Mouse (Mus musculus) neural tube, embryonic 12.5 days (tissue): ENCODE data around the gene Zbtb25. TPM values are rescaled to one million over a fixed set of nuclear protein-coding genes. Genes with fewer than 3 reads are reported as not detected.

Source experiments
- ATAC-seq: fragments of 200-750 bp; cut with Nextera tagmentation; 2 replicates; pipeline ENCODE4 v1.8.0; 2017; ENCODE audit warnings: low read depth, mild to moderate bottlenecking, moderate TSS enrichment, moderate library complexity; ENCODE audit not compliant: low FRiP score
- H3K27ac ChIP-seq: fragments of 300-500 bp; sonication (generic); 2 replicates; pipeline ENCODE4 v1.5.1; 2016
- H3K27me3 ChIP-seq: fragments of 300-500 bp; sonication (generic); replicated peaks from 2 replicates; pipeline ENCODE4 v1.6.1; 2016; ENCODE audit warnings: mild to moderate bottlenecking
- H3K36me3 ChIP-seq: fragments of 300-500 bp; sonication (generic); 2 replicates; pipeline ENCODE4 v1.6.1; 2016; ENCODE audit warnings: mild to moderate bottlenecking
- H3K4me1 ChIP-seq: fragments of 300-500 bp; sonication (generic); 2 replicates; pipeline ENCODE4 v1.6.1; 2016
- H3K4me2 ChIP-seq: fragments of 300-500 bp; sonication (generic); replicated peaks from 2 replicates; pipeline ENCODE4 v1.6.1; 2016; ENCODE audit warnings: mild to moderate bottlenecking
- H3K4me3 ChIP-seq: fragments of 300-500 bp; sonication (generic); 2 replicates; pipeline ENCODE4 v1.5.1; 2016
- H3K9ac ChIP-seq: fragments of 300-500 bp; sonication (generic); 2 replicates; pipeline ENCODE4 v1.6.1; 2016; ENCODE audit warnings: mild to moderate bottlenecking
- H3K9me3 ChIP-seq: fragments of 300-500 bp; sonication (generic); 2 replicates; pipeline ENCODE4 v1.6.1; 2016; ENCODE audit warnings: mild to moderate bottlenecking
- WGBS: fragments of 180-500 bp; shearing (Covaris S2); methylation state at CpG from one replicate; pipeline ENCODE4 v1.1.7; 2016; 5-methylcytosine and 5-hydroxymethylcytosine counted together
- polyA plus RNA-seq: library from polyadenylated mRNA; unstranded; fragments of >200 nt; fragmentation: Nextera tagmentation; extraction: Ambion mirVana; gene quantifications from 2 replicates; pipeline ENCODE4 v1.2.1, GENCODE M21; 2016

The Zbtb25 gene
- polyA plus RNA-seq, 1 experiment from 2014 or later: 17.9 TPM

DNA sequence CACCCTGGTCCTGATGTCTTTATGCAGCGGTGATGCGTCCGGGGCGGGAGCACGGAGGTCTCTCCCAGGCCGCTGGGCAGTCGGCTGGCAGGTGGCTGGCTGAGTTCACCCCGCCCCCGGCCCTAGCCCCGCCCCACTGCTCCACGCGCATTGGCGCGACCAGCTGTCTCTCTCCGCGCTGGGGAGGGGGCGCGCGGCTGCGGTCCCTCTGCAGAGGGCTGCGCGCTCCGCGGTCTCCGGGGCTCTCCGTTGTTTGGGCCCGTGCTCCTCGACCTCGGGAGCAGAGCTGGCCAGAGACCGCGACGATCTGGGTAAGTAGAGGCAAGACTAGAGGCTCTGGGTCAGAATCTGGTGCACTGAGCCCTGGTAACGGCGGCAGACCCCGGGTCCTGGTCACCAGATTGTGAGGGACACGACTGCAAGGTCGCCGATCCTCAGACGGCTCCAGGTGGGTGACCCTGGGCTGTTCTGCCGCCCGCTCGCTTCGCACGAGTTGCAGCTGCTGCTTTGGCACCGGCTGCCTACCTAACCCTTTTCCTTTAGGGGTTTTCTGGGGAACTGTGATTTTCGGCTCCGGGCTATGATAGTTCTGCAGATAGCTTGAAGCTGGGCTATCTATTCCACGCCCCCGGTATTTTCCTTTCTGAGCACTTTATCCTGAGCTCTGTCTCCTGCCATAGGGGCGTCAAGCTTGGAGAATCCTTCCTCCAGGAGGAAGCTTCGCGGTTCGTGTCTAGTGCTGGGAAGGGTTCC, 44.5 kb downstream of the Zbtb25 start, which contains the start of gene Akap5:
Akap5 (plus strand) TSS at position 213 of the 753 bp plus-strand sequence.
- H3K4me2 ChIP-seq: peak within 1 kb of the TSS; percentile 75
- ATAC-seq: peak; percentile 97
- peak within 1 kb of the TSS; percentile 45 for H3K4me3 ChIP-seq
- 2% methylated on average over 53 of the region's 53 CpGs for WGBS
- no peak within 1 kb of the TSS for H3K27ac ChIP-seq
- H3K9ac ChIP-seq: peak within 1 kb of the TSS; percentile 57
- no peaks in the 10 kb centered on the region for H3K9me3 ChIP-seq
- peaks cover 6% of the 10 kb centered on the region; the same call in 1 of the 2 replicates for H3K36me3 ChIP-seq
- no peaks in the 10 kb centered on the region for H3K27me3 ChIP-seq
- H3K4me1 ChIP-seq: 0 out of 2 replicates have a peak, but pooled peaks cover 6% of the 10 kb centered on the region

DNA sequence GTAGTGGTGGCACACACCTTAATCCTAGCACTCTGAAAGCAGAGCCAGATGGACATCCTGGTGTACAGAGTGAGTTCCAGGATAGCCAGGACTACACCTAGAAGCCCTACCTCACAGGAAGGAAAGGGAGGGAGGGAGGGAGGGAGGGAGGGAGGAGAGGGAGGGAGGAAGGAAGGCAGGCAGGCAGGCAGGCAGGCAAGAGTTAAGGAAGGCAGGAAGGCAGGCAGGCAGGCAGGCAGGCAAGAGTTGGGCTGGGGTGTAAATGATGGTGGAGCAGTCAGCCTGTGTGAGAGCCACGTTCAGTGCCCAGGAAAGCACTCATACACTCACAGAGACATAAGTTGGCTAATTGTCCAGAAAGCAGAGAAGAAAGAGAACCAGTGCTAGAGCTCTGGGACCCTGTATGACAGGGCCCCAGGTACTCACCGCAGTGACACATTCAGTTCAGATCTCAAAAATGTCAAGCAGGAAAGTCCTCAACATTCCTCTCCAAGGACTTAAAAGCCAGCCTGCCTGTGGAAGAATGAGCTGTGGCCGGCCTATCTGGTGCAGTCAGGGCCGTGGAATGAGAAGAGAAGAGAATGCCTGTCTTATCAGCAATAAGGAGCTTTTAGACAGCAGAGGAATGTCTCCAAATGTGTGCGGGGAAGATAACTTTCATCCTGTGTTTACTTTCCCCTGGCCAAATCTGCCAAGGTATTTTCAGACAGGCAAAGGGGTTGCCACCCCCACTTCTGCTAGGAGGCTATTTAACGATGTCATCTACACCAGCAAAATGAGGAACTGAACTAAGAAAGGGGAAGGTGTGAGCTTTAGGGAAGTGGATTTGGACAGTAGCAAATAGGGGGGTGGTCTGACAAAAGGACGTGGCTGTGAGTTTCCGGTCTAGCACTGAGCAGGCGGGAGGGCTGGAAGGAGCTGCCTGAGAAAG, 50.9 kb downstream of the Zbtb25 start:
- Histone ChIP-seq H3K4me2 (no peak overlapping the region), H3K36me3 (peaks cover 6% of the 10 kb centered on the region; the same call in 1 of the 2 replicates), H3K4me1 (no peaks in the 10 kb centered on the region), H3K27me3 (no peaks in the 10 kb centered on the region), H3K4me3 (no peak overlapping the region), H3K27ac (no peak overlapping the region), H3K9ac (no peak overlapping the region), H3K9me3 (no peaks in the 10 kb centered on the region)
- 81% methylated on average over 9 of the region's 9 CpGs for WGBS
- no peak for ATAC-seq

DNA sequence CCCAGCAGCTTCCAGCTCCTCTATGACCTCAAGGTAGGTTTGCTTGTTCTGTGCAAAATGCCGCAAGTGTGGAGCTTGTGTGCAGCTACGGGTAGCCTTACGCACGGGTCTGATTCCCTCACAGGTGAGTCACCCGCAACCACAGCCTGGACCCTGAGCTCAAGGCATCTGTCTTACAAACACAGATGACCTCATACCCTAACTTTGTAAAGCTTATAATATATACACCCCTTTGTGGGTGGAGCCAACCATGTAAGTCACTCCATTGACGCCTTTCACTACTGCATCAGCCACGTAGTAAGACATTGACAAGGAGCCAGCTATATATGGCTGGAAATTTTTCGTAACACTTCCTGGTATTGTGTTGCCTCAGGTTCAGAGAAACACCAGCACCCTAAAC, 57.5 kb downstream of the Zbtb25 start:
- H3K36me3 ChIP-seq: peaks cover 23% of the 10 kb centered on the region
- no peak overlapping the region for H3K27ac ChIP-seq
- WGBS: 94% methylated on average over 8 of the region's 8 CpGs
- H3K4me2 ChIP-seq: no peak overlapping the region
- H3K4me1 ChIP-seq: 0 out of 2 replicates have a peak, but pooled peaks cover 4% of the 10 kb centered on the region
- no peak overlapping the region for H3K9ac ChIP-seq
- H3K27me3 ChIP-seq: no peaks in the 10 kb centered on the region
- ATAC-seq: no peak
- no peak overlapping the region for H3K4me3 ChIP-seq
- no peaks in the 10 kb centered on the region for H3K9me3 ChIP-seq

DNA sequence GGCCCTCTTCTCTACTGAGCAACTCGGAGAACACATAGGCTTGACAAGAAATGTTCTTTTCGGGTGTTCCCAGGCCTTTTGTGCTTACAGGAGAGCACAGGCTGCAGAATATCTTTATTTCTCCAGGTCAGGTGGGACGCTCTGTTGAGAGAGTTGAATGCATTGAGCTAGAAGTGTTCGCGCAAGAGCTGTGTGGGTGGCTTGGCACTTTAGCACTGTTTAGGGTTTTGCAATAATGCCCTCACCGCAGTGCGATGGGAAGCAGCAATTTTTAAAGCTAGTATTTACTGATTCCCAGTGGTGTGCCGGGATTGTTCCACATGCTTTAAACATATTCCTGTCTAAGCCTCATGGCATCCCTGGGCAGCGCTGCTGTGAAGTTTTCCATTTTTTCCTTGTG, 58.2 kb downstream of the Zbtb25 start:
- 95% methylated on average over 9 of the region's 9 CpGs for WGBS
- H3K4me2 ChIP-seq: no peak overlapping the region
- no peak overlapping the region for H3K4me3 ChIP-seq
- no peaks in the 10 kb centered on the region for H3K27me3 ChIP-seq
- no peak overlapping the region for H3K9ac ChIP-seq
- no peaks in the 10 kb centered on the region for H3K9me3 ChIP-seq
- no peak for ATAC-seq
- no peak overlapping the region for H3K27ac ChIP-seq
- 0 out of 2 replicates have a peak, but pooled peaks cover 4% of the 10 kb centered on the region for H3K4me1 ChIP-seq
- H3K36me3 ChIP-seq: peaks cover 23% of the 10 kb centered on the region

DNA sequence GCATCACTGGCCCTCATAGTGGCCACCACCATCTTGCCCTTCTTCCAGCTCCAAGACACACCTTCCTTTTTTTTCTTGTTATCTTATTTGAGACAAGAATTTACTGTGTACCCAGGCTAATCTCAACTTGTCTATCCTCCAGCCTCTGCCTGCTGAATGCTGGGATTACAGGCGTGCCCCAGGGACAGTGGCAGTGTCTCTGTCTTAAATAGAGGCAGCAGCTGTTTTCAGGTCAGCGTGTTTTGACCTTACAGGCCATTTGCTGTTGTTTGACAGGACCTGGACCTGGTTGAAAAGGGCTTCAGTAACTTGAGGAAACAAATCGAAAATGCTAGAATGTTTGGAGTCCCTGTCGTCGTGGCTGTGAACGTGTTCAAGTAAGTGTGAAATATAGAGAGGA, 58.8 kb downstream of the Zbtb25 start:
- no peak overlapping the region for H3K27ac ChIP-seq
- ATAC-seq: no peak

DNA sequence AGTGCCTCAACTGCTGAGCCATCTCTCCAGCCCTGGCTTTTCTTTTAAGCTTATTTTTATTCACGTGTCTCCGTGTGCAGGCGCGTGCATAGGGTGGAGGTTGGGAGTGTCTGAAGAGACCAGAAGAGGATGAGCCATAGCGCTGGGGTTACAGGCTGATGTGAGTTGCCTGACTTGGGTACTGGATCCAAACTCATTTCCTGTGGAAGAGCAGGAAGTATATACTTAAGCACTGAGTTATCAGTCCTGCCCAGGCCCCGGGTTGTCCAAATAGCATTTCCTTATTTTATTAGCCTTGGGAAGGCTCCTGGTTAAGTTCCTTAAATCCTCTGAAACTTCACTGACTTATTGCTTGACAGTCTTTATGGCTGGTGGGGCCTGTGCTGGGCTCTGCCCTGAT, 59.4 kb downstream of the Zbtb25 start:
- no peak overlapping the region for H3K9ac ChIP-seq
- ATAC-seq: no peak
- H3K27me3 ChIP-seq: no peaks in the 10 kb centered on the region
- H3K36me3 ChIP-seq: peaks cover 20% of the 10 kb centered on the region
- H3K27ac ChIP-seq: no peak overlapping the region
- no peak overlapping the region for H3K4me2 ChIP-seq
- no peak overlapping the region for H3K4me3 ChIP-seq
- WGBS: 91% methylated on average over 6 of the region's 6 CpGs
- H3K9me3 ChIP-seq: no peaks in the 10 kb centered on the region
- 0 out of 2 replicates have a peak, but pooled peaks cover 4% of the 10 kb centered on the region for H3K4me1 ChIP-seq

More for the DNA sequence above, 58.8 kb downstream of the Zbtb25 start:
- no peak overlapping the region for H3K4me2 ChIP-seq
- 0 out of 2 replicates have a peak, but pooled peaks cover 4% of the 10 kb centered on the region for H3K4me1 ChIP-seq
- no peaks in the 10 kb centered on the region for H3K9me3 ChIP-seq
- H3K27me3 ChIP-seq: no peaks in the 10 kb centered on the region
- no peak overlapping the region for H3K4me3 ChIP-seq
- no peak overlapping the region for H3K9ac ChIP-seq
- H3K36me3 ChIP-seq: peaks cover 23% of the 10 kb centered on the region
- 70% methylated on average over 6 of the region's 6 CpGs for WGBS

DNA sequence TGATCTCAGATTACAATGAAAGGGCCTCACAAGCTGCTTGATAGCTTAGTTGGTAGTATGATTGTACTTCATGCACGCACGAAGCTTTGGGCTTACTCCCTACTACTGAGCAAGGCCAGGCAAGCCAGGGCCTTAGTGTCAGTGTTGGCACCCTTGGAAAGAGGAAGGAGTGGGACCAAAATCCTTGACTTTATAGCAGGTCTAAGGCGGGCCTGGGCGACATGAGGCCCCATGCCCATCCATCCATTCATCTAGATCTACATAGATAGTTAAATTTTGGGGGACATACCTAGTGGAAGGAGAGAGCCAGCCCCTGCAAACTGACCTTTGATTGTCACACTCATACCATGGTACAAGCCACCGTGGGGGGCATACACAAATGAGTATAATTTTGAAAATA, 61.0 kb downstream of the Zbtb25 start:
- Histone ChIP-seq H3K9ac (no peak overlapping the region), H3K4me3 (no peak overlapping the region), H3K27me3 (no peaks in the 10 kb centered on the region), H3K36me3 (peaks cover 22% of the 10 kb centered on the region), H3K4me1 (0 out of 2 replicates have a peak, but pooled peaks cover 4% of the 10 kb centered on the region), H3K4me2 (no peak overlapping the region), H3K27ac (no peak overlapping the region), H3K9me3 (no peaks in the 10 kb centered on the region)
- WGBS: 90% methylated on average over 5 of the region's 5 CpGs
- ATAC-seq: no peak

DNA sequence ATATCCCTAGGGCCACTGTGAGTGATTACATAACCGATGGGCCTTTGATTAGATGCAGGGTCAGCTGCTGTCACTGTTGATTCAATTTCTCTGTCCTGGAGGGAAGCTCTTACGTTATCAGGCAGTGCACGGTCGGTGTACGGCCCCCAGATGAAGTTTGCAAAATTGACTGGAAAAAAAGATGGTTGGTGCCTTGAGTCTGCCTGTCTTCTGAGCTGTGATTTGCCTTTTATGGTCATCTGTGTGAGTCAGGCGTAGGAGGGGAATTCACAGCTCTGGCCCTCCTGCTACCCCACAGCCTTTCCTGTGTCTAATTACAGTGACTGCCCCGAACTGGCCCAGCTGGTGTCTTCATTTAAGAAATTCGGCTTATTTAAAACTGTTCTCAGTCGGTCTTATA, 61.4 kb downstream of the Zbtb25 start:
- Histone ChIP-seq H3K4me3 (no peak overlapping the region), H3K9ac (no peak overlapping the region), H3K27me3 (no peaks in the 10 kb centered on the region), H3K4me1 (0 out of 2 replicates have a peak, but pooled peaks cover 4% of the 10 kb centered on the region), H3K27ac (no peak overlapping the region), H3K9me3 (no peaks in the 10 kb centered on the region), H3K36me3 (peaks cover 20% of the 10 kb centered on the region), H3K4me2 (no peak overlapping the region)
- WGBS: 50% methylated on average over 9 of the region's 9 CpGs
- ATAC-seq: no peak

DNA sequence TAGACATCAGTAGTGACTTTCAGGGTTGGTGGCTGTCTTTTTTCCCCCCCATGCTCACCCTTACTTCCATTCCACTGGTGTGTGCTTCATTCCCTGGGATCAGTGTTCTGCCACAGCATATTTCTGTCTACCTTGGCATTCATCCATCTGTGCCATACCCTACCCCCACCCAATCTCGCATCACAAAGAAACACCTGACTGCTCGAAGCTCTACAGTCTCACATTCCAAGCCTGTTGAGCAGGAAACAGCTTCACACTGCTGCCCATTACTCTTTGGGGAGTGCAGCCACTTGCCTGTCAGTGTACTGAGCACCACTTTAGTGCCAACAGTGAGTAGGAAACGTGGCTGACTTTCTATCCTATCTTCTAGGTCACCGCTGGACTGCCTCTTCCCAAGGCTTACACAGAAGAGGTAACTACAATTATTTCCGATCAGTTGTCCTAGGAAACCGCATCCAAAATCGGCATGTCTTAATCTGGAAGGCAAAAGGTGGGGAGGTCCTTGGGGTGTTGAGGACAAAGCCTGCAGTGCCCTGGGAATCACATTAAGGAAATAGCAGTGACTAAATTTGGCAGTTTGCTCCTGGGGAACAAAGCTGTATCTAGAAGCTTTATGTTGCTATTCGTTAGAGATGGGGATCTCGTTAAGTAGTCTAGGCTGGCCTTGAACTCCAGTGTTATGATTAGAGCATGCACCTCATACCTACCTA, 62.4 kb downstream of the Zbtb25 start:
- no peak overlapping the region for H3K4me2 ChIP-seq
- H3K9me3 ChIP-seq: no peaks in the 10 kb centered on the region
- 85% methylated on average over 9 of the region's 9 CpGs for WGBS
- H3K4me3 ChIP-seq: no peak overlapping the region
- no peak overlapping the region for H3K9ac ChIP-seq
- H3K36me3 ChIP-seq: peaks cover 13% of the 10 kb centered on the region; the same call in 1 of the 2 replicates
- no peak for ATAC-seq
- no peaks in the 10 kb centered on the region for H3K27me3 ChIP-seq
- H3K27ac ChIP-seq: no peak overlapping the region
- 0 out of 2 replicates have a peak, but pooled peaks cover 4% of the 10 kb centered on the region for H3K4me1 ChIP-seq

DNA sequence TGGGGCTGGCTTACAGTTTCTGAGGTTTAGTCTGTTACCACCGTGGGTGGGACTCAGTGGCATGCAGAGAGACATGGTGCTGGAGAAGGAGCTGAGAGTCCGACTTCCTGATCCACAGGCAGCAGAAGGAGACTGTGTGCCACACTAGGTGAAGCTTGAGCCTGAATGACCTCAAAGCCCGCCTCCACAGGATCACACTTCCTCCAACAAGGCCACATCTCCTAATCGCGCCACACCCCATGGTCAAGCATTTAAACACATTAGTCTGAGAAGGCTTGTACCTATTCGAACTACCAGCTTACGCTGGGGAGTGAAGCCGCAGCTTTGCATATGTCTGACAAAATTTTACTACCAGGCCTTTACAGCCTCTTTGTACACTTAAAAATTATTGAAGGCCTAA, 64.3 kb downstream of the Zbtb25 start:
- WGBS: 94% methylated on average over 8 of the region's 8 CpGs

DNA sequence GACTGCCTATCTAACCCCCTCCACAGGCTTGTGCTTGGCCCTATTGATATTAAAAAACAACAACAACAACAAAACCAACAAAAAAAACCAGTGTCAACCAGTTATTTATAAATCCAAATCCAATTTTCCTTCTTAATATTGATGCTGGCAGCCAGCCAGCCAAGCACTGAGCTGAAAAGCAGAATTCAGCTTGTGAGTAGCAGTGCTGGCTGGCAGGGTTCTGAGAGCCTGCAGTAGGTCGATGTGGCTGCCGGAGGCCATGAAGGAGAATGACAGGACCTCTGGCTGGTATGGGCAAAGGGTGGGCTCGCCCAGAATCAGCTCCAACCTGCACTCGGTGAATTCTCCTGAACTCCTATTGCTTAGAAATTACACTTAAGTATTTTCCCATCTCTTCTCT, 65.2 kb downstream of the Zbtb25 start:
- H3K9ac ChIP-seq: no peak overlapping the region
- H3K9me3 ChIP-seq: no peaks in the 10 kb centered on the region
- H3K27ac ChIP-seq: no peak overlapping the region
- H3K4me3 ChIP-seq: no peak overlapping the region
- H3K4me1 ChIP-seq: 0 out of 2 replicates have a peak, but pooled peaks cover 4% of the 10 kb centered on the region
- H3K27me3 ChIP-seq: no peaks in the 10 kb centered on the region
- WGBS: 81% methylated on average over 4 of the region's 4 CpGs
- H3K4me2 ChIP-seq: no peak overlapping the region
- ATAC-seq: no peak
- H3K36me3 ChIP-seq: peaks cover 7% of the 10 kb centered on the region

More for the DNA sequence above, 64.3 kb downstream of the Zbtb25 start:
- H3K9me3 ChIP-seq: no peaks in the 10 kb centered on the region
- no peak overlapping the region for H3K4me2 ChIP-seq
- peaks cover 7% of the 10 kb centered on the region for H3K36me3 ChIP-seq
- H3K27ac ChIP-seq: no peak overlapping the region
- H3K4me1 ChIP-seq: 0 out of 2 replicates have a peak, but pooled peaks cover 4% of the 10 kb centered on the region
- H3K9ac ChIP-seq: no peak overlapping the region
- no peak overlapping the region for H3K4me3 ChIP-seq
- H3K27me3 ChIP-seq: no peaks in the 10 kb centered on the region
- ATAC-seq: no peak
